Mouse (Mus musculus) midbrain, embryonic 14.5 days (tissue): ENCODE measurements around the gene Snapc1. TPM values are rescaled to one million over a fixed set of nuclear protein-coding genes. Genes with fewer than 3 reads are reported as not detected.

ENCODE experiments used
- ATAC-seq: fragments of 200-750 bp; cut with Nextera tagmentation; 2 replicates; pipeline ENCODE4 v1.8.0; 2017; ENCODE audit warnings: moderate number of reproducible peaks, moderate library complexity; ENCODE audit not compliant: low FRiP score, low TSS enrichment
- DNase-seq: peaks from one replicate; pipeline ENCODE4 v3.0.0-alpha.2; 2015
- H3K27ac ChIP-seq: fragments of 300-500 bp; sonication (generic); replicated peaks from 2 replicates; pipeline ENCODE4 v1.5.1; 2014; ENCODE audit warnings: mild to moderate bottlenecking, low read depth, low read length, moderate library complexity
- H3K27me3 ChIP-seq: fragments of 300-500 bp; sonication (generic); 2 replicates; pipeline ENCODE4 v1.6.1; 2014; ENCODE audit warnings: low read length, control low read depth, mixed read lengths; ENCODE audit not compliant: control insufficient read depth, insufficient read depth
- H3K36me3 ChIP-seq: fragments of 300-500 bp; sonication (generic); 2 replicates; pipeline ENCODE4 v1.6.1; 2014; ENCODE audit warnings: low read length, control low read depth; ENCODE audit not compliant: control insufficient read depth, insufficient read depth
- H3K4me1 ChIP-seq: fragments of 300-500 bp; sonication (generic); 2 replicates; pipeline ENCODE4 v1.6.1; 2014; ENCODE audit warnings: mild to moderate bottlenecking, antibody characterized with exemption, low read length, control low read depth; ENCODE audit not compliant: control insufficient read depth, insufficient read depth
- H3K4me2 ChIP-seq: fragments of 300-500 bp; sonication (generic); 2 replicates; pipeline ENCODE4 v1.6.1; 2014; ENCODE audit warnings: mild to moderate bottlenecking, low read length, moderate library complexity
- H3K4me3 ChIP-seq: fragments of 300-500 bp; sonication (generic); replicated peaks from 2 replicates; pipeline ENCODE4 v1.5.1; 2014; ENCODE audit warnings: low read depth, low read length
- H3K9ac ChIP-seq: fragments of 300-500 bp; sonication (generic); replicated peaks from 2 replicates; pipeline ENCODE4 v1.6.1; 2014; ENCODE audit warnings: mild to moderate bottlenecking, low read length, moderate library complexity
- H3K9me3 ChIP-seq: fragments of 300-500 bp; sonication (generic); 2 replicates; pipeline ENCODE4 v1.6.1; 2016; ENCODE audit warnings: low read length, control low read depth, mixed read lengths; ENCODE audit not compliant: control insufficient read depth
- WGBS: fragments of 180-500 bp; shearing (Covaris S2); extraction: QIAGEN DNeasy Blood & Tissue Kit; methylation state at CpG from one replicate; pipeline ENCODE4 v1.1.7; 2014; 5-methylcytosine and 5-hydroxymethylcytosine counted together
- polyA plus RNA-seq: library from polyadenylated mRNA; unstranded; fragments of >200 nt; fragmentation: Nextera tagmentation; extraction: Ambion mirVana; gene quantifications from 2 replicates; pipeline ENCODE4 v1.2.1, GENCODE M21; 2014

Snapc1 gene
- polyA plus RNA-seq, 1 experiment from 2014 or later: 38.4 TPM

DNA sequence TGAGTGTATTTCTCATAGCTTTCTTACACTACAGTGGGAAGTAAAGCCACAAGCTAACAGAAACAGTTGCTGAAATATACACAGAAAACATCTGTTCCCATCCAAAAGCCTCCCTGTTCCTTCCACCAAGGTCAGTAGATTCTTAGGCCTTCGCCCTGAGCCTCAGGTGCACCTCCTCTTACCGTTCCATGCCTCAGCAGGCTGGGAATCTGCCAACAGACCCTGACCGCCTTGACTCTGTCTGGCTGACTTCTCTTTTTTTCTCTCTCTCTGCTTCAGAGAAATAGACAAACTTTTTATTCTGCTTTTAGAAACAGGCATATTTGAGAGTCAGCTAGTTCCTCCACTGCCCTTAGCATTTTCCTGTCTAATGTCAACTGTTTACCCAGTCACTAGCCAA, 13.9 kb downstream of the Snapc1 start:
- Histone ChIP-seq H3K36me3 (peaks cover 84% of the 10 kb centered on the region), H3K9ac (no peak overlapping the region), H3K9me3 (no peaks in the 10 kb centered on the region), H3K4me1 (no peaks in the 10 kb centered on the region), H3K4me3 (no peak overlapping the region), H3K27ac (no peak overlapping the region), H3K27me3 (no peaks in the 10 kb centered on the region), H3K4me2 (no peak overlapping the region)
- WGBS: 94% methylated on average over 3 of the region's 3 CpGs
- ATAC-seq (no peak), DNase-seq (no peak)

- no peak for DNase-seq
- Histone ChIP-seq H3K36me3 (peaks cover 87% of the 10 kb centered on the region), H3K9me3 (no peaks in the 10 kb centered on the region), H3K9ac (no peak overlapping the region), H3K27me3 (no peaks in the 10 kb centered on the region), H3K4me3 (no peak overlapping the region), H3K4me2 (no peak overlapping the region), H3K27ac (no peak overlapping the region), H3K4me1 (no peaks in the 10 kb centered on the region)
- ATAC-seq: no peak
- 94% methylated on average over 5 of the region's 5 CpGs for WGBS
These were observed 15.4 kb downstream of the Snapc1 start for GRCm38 (mm10) chr12:73979667-73980066.

- Histone ChIP-seq H3K9ac (no peak overlapping the region), H3K27ac (no peak overlapping the region), H3K9me3 (no peaks in the 10 kb centered on the region), H3K36me3 (peaks cover 81% of the 10 kb centered on the region), H3K4me1 (no peaks in the 10 kb centered on the region), H3K4me3 (no peak overlapping the region), H3K4me2 (no peak overlapping the region), H3K27me3 (no peaks in the 10 kb centered on the region)
- peak; percentile 86 for DNase-seq
- WGBS: 55% methylated on average over 14 of the region's 14 CpGs
- ATAC-seq: peak; percentile 64; the same call in 1 of the 2 replicates
These were observed 18.3 kb downstream of the Snapc1 start for GRCm38 (mm10) chr12:73982533-73982932.

- H3K4me2 ChIP-seq: no peak overlapping the region
- peaks cover 46% of the 10 kb centered on the region for H3K36me3 ChIP-seq
- 82% methylated on average over 7 of the region's 7 CpGs for WGBS
- H3K27ac ChIP-seq: no peak overlapping the region
- DNase-seq (peak; percentile 25), ATAC-seq (no peak)
- H3K27me3 ChIP-seq: no peaks in the 10 kb centered on the region
- H3K9me3 ChIP-seq: no peaks in the 10 kb centered on the region
- H3K9ac ChIP-seq: no peak overlapping the region
- no peaks in the 10 kb centered on the region for H3K4me1 ChIP-seq
- no peak overlapping the region for H3K4me3 ChIP-seq
These were observed 22.0 kb downstream of the Snapc1 start for GRCm38 (mm10) chr12:73986299-73986698.

DNA sequence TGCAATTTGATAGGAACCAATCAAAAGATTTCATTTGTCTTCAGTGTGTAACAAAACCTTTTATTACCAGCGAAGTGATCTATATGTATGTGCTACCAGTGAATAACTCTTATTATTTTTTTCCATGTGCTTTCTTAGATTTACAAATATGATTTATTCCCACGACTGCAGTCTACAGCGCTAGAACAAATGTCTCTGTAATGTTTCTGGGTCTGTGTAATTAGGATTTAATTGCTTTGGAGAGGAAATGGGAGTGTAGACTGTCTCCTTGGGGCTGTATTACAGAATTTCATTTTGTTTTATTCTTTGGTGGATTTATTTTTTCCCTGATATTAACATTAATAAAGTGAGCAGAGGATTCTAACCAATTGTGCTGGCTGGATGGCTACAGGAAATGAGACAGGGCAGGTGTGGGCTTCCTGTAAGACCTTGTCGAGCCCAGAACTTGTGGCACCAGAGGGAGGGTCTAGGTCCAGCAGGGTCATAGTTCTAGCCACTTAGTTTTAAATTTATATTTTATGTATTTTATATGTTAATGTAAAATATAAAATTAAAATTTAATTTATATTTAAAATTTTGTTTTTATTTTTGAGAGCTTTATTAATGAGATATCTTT, 24.2 kb downstream of the Snapc1 start:
- 88% methylated on average over 4 of the region's 4 CpGs for WGBS
- Histone ChIP-seq H3K36me3 (peaks cover 31% of the 10 kb centered on the region), H3K27me3 (no peaks in the 10 kb centered on the region), H3K4me2 (no peak overlapping the region), H3K9ac (no peak overlapping the region), H3K4me3 (no peak overlapping the region), H3K4me1 (no peaks in the 10 kb centered on the region), H3K27ac (no peak overlapping the region), H3K9me3 (no peaks in the 10 kb centered on the region)
- DNase-seq (no peak), ATAC-seq (no peak)

DNA sequence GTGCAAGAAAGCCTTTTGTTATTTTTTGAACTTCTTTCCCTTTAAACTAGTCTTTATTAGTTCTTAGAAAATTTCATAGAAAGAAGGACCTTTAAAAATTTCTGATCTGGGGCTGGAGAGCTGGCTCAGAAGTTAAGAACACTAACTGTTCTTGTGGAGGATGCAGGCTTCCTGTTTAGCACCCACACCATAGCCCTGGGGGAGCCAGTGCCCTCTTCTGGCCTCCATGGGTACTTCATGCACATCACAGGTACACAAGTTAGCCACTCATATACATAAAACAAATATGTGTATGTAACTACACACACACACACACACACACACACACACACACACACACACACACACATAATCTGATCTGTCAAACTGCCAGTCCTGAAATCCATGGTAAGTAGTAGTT, 25.3 kb downstream of the Snapc1 start:
- no peaks in the 10 kb centered on the region for H3K4me1 ChIP-seq
- peaks cover 21% of the 10 kb centered on the region for H3K36me3 ChIP-seq
- peak; percentile 33 for DNase-seq
- H3K4me3 ChIP-seq: no peak overlapping the region
- no peaks in the 10 kb centered on the region for H3K27me3 ChIP-seq
- no peak overlapping the region for H3K9ac ChIP-seq
- H3K9me3 ChIP-seq: no peaks in the 10 kb centered on the region
- H3K27ac ChIP-seq: no peak overlapping the region
- no peak for ATAC-seq
- no peak overlapping the region for H3K4me2 ChIP-seq

- H3K27ac ChIP-seq: peak overlapping the region; percentile 84
- 52% methylated on average over 12 of the region's 12 CpGs for WGBS
- H3K4me3 ChIP-seq: peak overlapping the region; percentile 64
- H3K27me3 ChIP-seq: no peaks in the 10 kb centered on the region
- ATAC-seq: peak; percentile 37; the same call in 1 of the 2 replicates
- DNase-seq: peak; percentile 57
- no peaks in the 10 kb centered on the region for H3K9me3 ChIP-seq
- H3K4me2 ChIP-seq: peak overlapping the region; percentile 74
- H3K9ac ChIP-seq: peak overlapping the region; percentile 93
- H3K4me1 ChIP-seq: peaks cover 7% of the 10 kb centered on the region; the same call in 1 of the 2 replicates
- H3K36me3 ChIP-seq: no peaks in the 10 kb centered on the region
These were observed 32.6 kb downstream of the Snapc1 start for GRCm38 (mm10) chr12:73996906-73997296.

- peak within 1 kb of the TSS; percentile 64 for H3K4me3 ChIP-seq
- H3K36me3 ChIP-seq: no peaks in the 10 kb centered on the region
- H3K27ac ChIP-seq: peak within 1 kb of the TSS; percentile 84
- H3K27me3 ChIP-seq: no peaks in the 10 kb centered on the region
- peak within 1 kb of the TSS; percentile 74 for H3K4me2 ChIP-seq
- DNase-seq (peak; percentile 83), ATAC-seq (peak; percentile 85)
- peaks cover 7% of the 10 kb centered on the region; the same call in 1 of the 2 replicates for H3K4me1 ChIP-seq
- no peaks in the 10 kb centered on the region for H3K9me3 ChIP-seq
- WGBS: 1% methylated on average over 64 of the region's 67 CpGs
- H3K9ac ChIP-seq: peak within 1 kb of the TSS; percentile 93
These were observed 33.2 kb downstream of the Snapc1 start, which contains the start of gene Syt16 for GRCm38 (mm10) chr12:73997297-73998127. Gene Syt16, plus strand, starts transcription at chr12:73997661.
